Mouse (Mus musculus): ENCODE data around the gene Slc2a13.

The Slc2a13 gene

GRCm38 (mm10) chr15:91573111-91573538 is at the start of gene Slc2a13:
Gene Slc2a13 (minus strand): TSS chr15:91573261.
- peak; percentile 94 for DNase-seq (ENCODE audit: low spot score)

- DNase-seq (ENCODE audit: low spot score): no peak
Measured at GRCm38 (mm10) chr15:91616016-91616415, 43.0 kb upstream of the Slc2a13 start.

GRCm38 (mm10) chr15:91615532-91615931 is 42.5 kb upstream of the Slc2a13 start:
- no peak for DNase-seq (ENCODE audit: low spot score)

GRCm38 (mm10) chr15:91613981-91614665 is 41.1 kb upstream of the Slc2a13 start:
- no peak for DNase-seq (ENCODE audit: low spot score)

- peak; percentile 87 for DNase-seq (ENCODE audit: low spot score)
Measured at GRCm38 (mm10) chr15:91609713-91610112, 36.7 kb upstream of the Slc2a13 start.

GRCm38 (mm10) chr15:91608811-91609210 is 35.8 kb upstream of the Slc2a13 start:
- DNase-seq (ENCODE audit: low spot score): no peak

GRCm38 (mm10) chr15:91601197-91601596 is 28.1 kb upstream of the Slc2a13 start:
- DNase-seq (ENCODE audit: low spot score): no peak

- no peak for DNase-seq (ENCODE audit: low spot score)
Measured at GRCm38 (mm10) chr15:91597290-91597689, 24.2 kb upstream of the Slc2a13 start.

GRCm38 (mm10) chr15:91574492-91574891 is 1.4 kb upstream of the Slc2a13 start:
- peak; percentile 94 for DNase-seq (ENCODE audit: low spot score)

- DNase-seq (ENCODE audit: low spot score): peak; percentile 56
Measured at GRCm38 (mm10) chr15:91572421-91573069, 516 bp downstream of the Slc2a13 start.

- no peak for DNase-seq (ENCODE audit: low spot score)
Measured at GRCm38 (mm10) chr15:91571981-91572380, 1.1 kb downstream of the Slc2a13 start.

GRCm38 (mm10) chr15:91566784-91567183 is 6.3 kb downstream of the Slc2a13 start:
- DNase-seq (ENCODE audit: low spot score): no peak

GRCm38 (mm10) chr15:91565025-91565605 is 7.9 kb downstream of the Slc2a13 start:
- DNase-seq (ENCODE audit: low spot score): no peak

- no peak for DNase-seq (ENCODE audit: low spot score)
Measured at GRCm38 (mm10) chr15:91561728-91562127, 11.3 kb downstream of the Slc2a13 start.

GRCm38 (mm10) chr15:91555336-91555736 is 17.7 kb downstream of the Slc2a13 start:
- no peak for DNase-seq (ENCODE audit: low spot score)

GRCm38 (mm10) chr15:91548586-91549268 is 24.3 kb downstream of the Slc2a13 start:
- no peak for DNase-seq (ENCODE audit: low spot score)

- no peak for DNase-seq (ENCODE audit: low spot score)
Measured at GRCm38 (mm10) chr15:91544586-91544985, 28.5 kb downstream of the Slc2a13 start.

- DNase-seq (ENCODE audit: low spot score): no peak
Measured at GRCm38 (mm10) chr15:91538439-91538838, 34.6 kb downstream of the Slc2a13 start.

- DNase-seq (ENCODE audit: low spot score): no peak
Measured at GRCm38 (mm10) chr15:91526876-91527275, 46.2 kb downstream of the Slc2a13 start.

GRCm38 (mm10) chr15:91526166-91526565 is 46.9 kb downstream of the Slc2a13 start:
- no peak for DNase-seq (ENCODE audit: low spot score)

GRCm38 (mm10) chr15:91524451-91524850 is 48.6 kb downstream of the Slc2a13 start:
- DNase-seq (ENCODE audit: low spot score): no peak

GRCm38 (mm10) chr15:91503291-91503690 is 69.8 kb downstream of the Slc2a13 start:
- DNase-seq (ENCODE audit: low spot score): no peak

GRCm38 (mm10) chr15:91502661-91503060 is 70.4 kb downstream of the Slc2a13 start:
- DNase-seq (ENCODE audit: low spot score): no peak

All from testis, postnatal 10 days (tissue).